Mouse (Mus musculus) myocyte (in vitro differentiated cells): ENCODE measurements around the gene Ifit1.

Source experiments
- CEBPB ChIP-seq: IDR thresholded peaks from 2 replicates; pipeline ENCODE4 v1.6.1; 2011; ENCODE audit warnings: mild to moderate bottlenecking, moderate library complexity; ENCODE audit not compliant: poor library complexity, insufficient read depth, severe bottlenecking
- E2F4 ChIP-seq: IDR thresholded peaks from one replicate; pipeline ENCODE4 v1.6.1; 2011; ENCODE audit warnings: mild to moderate bottlenecking, control low read depth, moderate library complexity; ENCODE audit not compliant: insufficient read depth
- MAX ChIP-seq: IDR thresholded peaks from one replicate; pipeline ENCODE4 v1.6.1; 2011; ENCODE audit warnings: low read depth, mild to moderate bottlenecking, control low read depth
- POLR2A ChIP-seq: IDR thresholded peaks from one replicate; pipeline ENCODE4 v1.6.1; 2011; ENCODE audit warnings: low read depth, mild to moderate bottlenecking, control low read depth, moderate library complexity; ENCODE audit not compliant: insufficient read length
- POLR2AphosphoS2 ChIP-seq: IDR thresholded peaks from one replicate; pipeline ENCODE4 v1.6.1; 2011; ENCODE audit warnings: low read depth, control low read depth; ENCODE audit not compliant: insufficient read length
- SRF ChIP-seq: IDR thresholded peaks from one replicate; pipeline ENCODE4 v1.6.1; 2011; ENCODE audit warnings: low read depth; ENCODE audit not compliant: control insufficient read depth, insufficient read length
- TCF12 ChIP-seq: IDR thresholded peaks from one replicate; pipeline ENCODE4 v1.6.1; 2011; ENCODE audit warnings: mild to moderate bottlenecking, control low read depth; ENCODE audit not compliant: poor library complexity, insufficient read depth, severe bottlenecking
- TCF3 ChIP-seq: IDR thresholded peaks from one replicate; pipeline ENCODE4 v1.6.1; 2011; ENCODE audit warnings: low read depth, control low read depth; ENCODE audit not compliant: insufficient read length
- USF1 ChIP-seq: IDR thresholded peaks from one replicate; pipeline ENCODE4 v1.6.1; 2011; ENCODE audit warnings: low read depth, mild to moderate bottlenecking, control low read depth, moderate library complexity

DNA sequence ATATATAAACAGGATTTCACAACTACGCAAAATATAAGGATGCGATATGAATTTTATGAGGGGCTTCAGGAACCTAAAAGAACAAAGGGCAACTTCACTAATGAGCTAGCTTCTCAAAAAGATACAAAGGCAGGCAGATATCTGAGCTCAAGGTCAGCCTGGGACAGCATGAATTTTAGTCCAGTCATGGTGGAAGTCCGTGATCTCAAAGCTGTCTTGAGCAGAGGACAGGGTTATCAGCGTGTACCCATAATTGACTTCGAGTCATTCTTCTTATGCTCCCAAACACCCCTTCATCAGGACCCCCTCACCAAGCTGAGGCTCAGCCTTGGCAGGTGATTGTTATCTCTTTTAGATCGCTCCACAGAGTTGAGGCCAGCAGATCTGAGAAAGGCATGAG lies 10.3 kb downstream of the Ifit1 start:
- TF ChIP-seq POLR2A, result no peak
- TF ChIP-seq MAX, result no peak
- TF ChIP-seq TCF12, result no peak
- no peak for TF ChIP-seq POLR2AphosphoS2
- no peak for TF ChIP-seq CEBPB
- TF ChIP-seq TCF3, result no peak
- no peak for TF ChIP-seq SRF
- no peak for TF ChIP-seq E2F4
- no peak for TF ChIP-seq USF1
